Comparison of ENCODE assay signal across 11 mouse cellular contexts in the genomic region with DNA sequence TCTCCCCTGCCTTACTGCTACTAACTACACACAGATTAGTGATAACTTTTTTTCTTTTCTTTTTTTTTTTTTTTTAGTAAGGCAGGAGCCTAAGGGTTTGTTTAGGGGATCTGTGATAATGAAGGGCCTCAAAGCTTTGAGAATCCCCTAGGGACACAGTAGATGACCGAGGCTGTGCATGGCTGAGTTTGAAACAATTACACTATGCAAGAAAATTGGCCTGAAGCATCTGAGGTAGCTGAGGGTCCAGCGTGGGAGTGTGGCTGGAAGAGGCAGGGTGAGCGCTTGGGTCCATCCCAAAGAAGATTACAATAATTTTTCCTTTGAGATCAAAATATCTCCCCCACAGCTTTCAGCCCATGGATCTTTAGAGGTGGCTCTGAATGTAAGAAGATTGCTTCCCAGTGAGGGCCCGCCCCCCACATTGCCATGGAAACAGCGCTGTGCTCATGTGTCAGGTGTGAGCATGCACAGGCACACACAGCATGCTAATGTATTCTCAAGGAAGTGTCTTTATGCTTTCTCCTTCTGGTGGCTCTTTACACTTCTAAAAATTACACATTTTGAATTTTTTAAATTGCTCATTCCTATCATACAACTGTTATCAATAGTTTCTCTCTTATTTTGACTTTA. TPM values are rescaled to one million over a fixed set of nuclear protein-coding genes. Genes with fewer than 3 reads are reported as not detected.
DNase-seq lines count a peak whose midpoint lies in the region; ATAC-seq lines count a peak whose summit lies in the region.
"Had no signal": no experiment of that assay in that cellular context is flagged by ENCODE, and none has a peak within 500 bp of the region (broad histone marks: within the 10 kb centered on the region; RNA-seq: fewer than 3 reads in every experiment).

No protein-coding gene starts in this region.

- no peak overlapping the region for H3K4me3 ChIP-seq in heart, embryonic 10.5 days
- no peak overlapping the region for H3K4me3 ChIP-seq in hindbrain, embryonic 15.5 days
- no peak overlapping the region for H3K4me3 ChIP-seq in midbrain, embryonic 12.5 days

- H3K9me3 ChIP-seq in heart, embryonic 10.5 days, result no peaks in the 10 kb centered on the region
- no peaks in the 10 kb centered on the region for H3K9me3 ChIP-seq in hindbrain, embryonic 15.5 days
- H3K9me3 ChIP-seq in midbrain, embryonic 12.5 days, result no peaks in the 10 kb centered on the region

- no peak overlapping the region; the same call in 1 of the 2 replicates for H3K4me2 ChIP-seq in hindbrain, embryonic 15.5 days
- H3K4me2 ChIP-seq in midbrain, embryonic 12.5 days (replicated peaks), result no peak overlapping the region

- H3K4me1 ChIP-seq in heart, embryonic 10.5 days, result peaks cover 8% of the 10 kb centered on the region; the same call in 1 of the 2 replicates
- peaks cover 13% of the 10 kb centered on the region; the same call in 1 of the 2 replicates for H3K4me1 ChIP-seq in hindbrain, embryonic 15.5 days (replicated peaks)
- H3K4me1 ChIP-seq in midbrain, embryonic 12.5 days, result peaks cover 17% of the 10 kb centered on the region

- no peaks in the 10 kb centered on the region for H3K36me3 ChIP-seq in heart, embryonic 10.5 days
- H3K36me3 ChIP-seq in hindbrain, embryonic 15.5 days, result no peaks in the 10 kb centered on the region
- no peaks in the 10 kb centered on the region for H3K36me3 ChIP-seq in midbrain, embryonic 12.5 days

- H3K27ac ChIP-seq in heart, embryonic 10.5 days, result no peak overlapping the region
- H3K27ac ChIP-seq in hindbrain, embryonic 15.5 days (replicated peaks), result peak overlapping the region; percentile 69
- H3K27ac ChIP-seq in midbrain, embryonic 12.5 days (replicated peaks), result peak overlapping the region; percentile 67
- H3K27ac ChIP-seq: kidney, postnatal 0 days; macrophage had no signal

- WGBS in heart, embryonic 10.5 days, result 67% methylated on average over 5 of the region's 5 CpGs
- WGBS in hindbrain, embryonic 15.5 days, result 31% methylated on average over 5 of the region's 5 CpGs
- 26% methylated on average over 5 of the region's 5 CpGs for WGBS in midbrain, embryonic 12.5 days

- intact Hi-C loops in heart, postnatal 36 days (cut with DNase I), result no loop called here
- intact Hi-C loops in heart, postnatal 10 days (cut with DNase I), result no loop called here

- no peak overlapping the region for H3K9ac ChIP-seq in hindbrain, embryonic 15.5 days
- H3K9ac ChIP-seq in midbrain, embryonic 12.5 days (replicated peaks), result no peak overlapping the region

- ATAC-seq in hindbrain, embryonic 15.5 days (ENCODE audit: low FRiP score, low read depth), result peak; percentile 90
- peak; percentile 83 for ATAC-seq in midbrain, embryonic 12.5 days (ENCODE audit: low FRiP score, low read depth)
- no peak for ATAC-seq in monocyte, adult 5-6 weeks (replicated peaks; ENCODE audit: insufficient number of reproducible peaks, low FRiP score, low TSS enrichment, poor library complexity, severe bottlenecking)

- peak; percentile 74 for DNase-seq in heart, embryonic 10.5 days (ENCODE audit: low spot score)
- DNase-seq in heart, adult 8-10 months (ENCODE audit: low spot score), result no peak
- peak; percentile 71 for DNase-seq in thymus, postnatal 0 days (ENCODE audit: low spot score)
- no peak for DNase-seq in heart, postnatal 36 days
- DNase-seq in heart, postnatal 10 days, result no peak
- DNase-seq: spleen, adult 18-20 months had no signal

- H3K27me3 ChIP-seq in heart, embryonic 10.5 days (ENCODE audit: insufficient read depth, poor library complexity, severe bottlenecking), result no peaks in the 10 kb centered on the region
- H3K27me3 ChIP-seq in hindbrain, embryonic 15.5 days, result no peaks in the 10 kb centered on the region
- no peaks in the 10 kb centered on the region for H3K27me3 ChIP-seq in midbrain, embryonic 12.5 days

RNA-seq across cellular contexts. Expression of a gene that starts 31.5 kb away (rescaled TPM):
- polyA plus RNA-seq in heart, embryonic 10.5 days (2016; fragmentation: Nextera tagmentation; extraction: Ambion mirVana), result 2.1 and 2.9 TPM in 2 replicates
- 10 to 100 TPM; 18.0 to 23.9 (median 19.8) TPM for total RNA-seq in heart, adult 8-10 months (2022)
- polyA plus RNA-seq in hindbrain, embryonic 15.5 days (2015; fragmentation: Nextera tagmentation; extraction: Ambion mirVana), result 4.7 and 5.5 TPM in 2 replicates
- polyA plus RNA-seq in midbrain, embryonic 12.5 days (2016; fragmentation: Nextera tagmentation; extraction: Ambion mirVana), result 3.6 and 4.4 TPM in 2 replicates
- 14.9 and 20.8 TPM in 2 replicates for polyA plus RNA-seq in thymus, postnatal 0 days (2015; fragmentation: Nextera tagmentation; extraction: Ambion mirVana)
- 73.5 to 140 TPM (median 84.1 TPM) in 3 replicates for total RNA-seq in monocyte, adult 5-6 weeks (2017)
- total RNA-seq in heart, postnatal 36 days (2021), result 10 to 100 TPM; 16.1 to 18.1 TPM
- total RNA-seq in heart, postnatal 10 days (2021), result 10 to 100 TPM; 24.0 to 27.6 TPM

Comparison
In these comparisons a context has a peak if more than half of its experiments do, and no peak if none do; other contexts are left out.
1. DNase-seq: peak in heart, embryonic 10.5 days (single experiment) and thymus, postnatal 0 days (single experiment); none in heart, adult 8-10 months (single experiment), heart, postnatal 36 days (0 of 2) and heart, postnatal 10 days (0 of 2).